Mouse (Mus musculus) retina, adult 2 months (tissue): ENCODE data around the gene Dph5.

Experiments used
- DNase-seq: peaks from one replicate; pipeline ENCODE4 v3.0.0-alpha.2; 2012; ENCODE audit warnings: low read depth, low spot score

Gene Dph5

DNA sequence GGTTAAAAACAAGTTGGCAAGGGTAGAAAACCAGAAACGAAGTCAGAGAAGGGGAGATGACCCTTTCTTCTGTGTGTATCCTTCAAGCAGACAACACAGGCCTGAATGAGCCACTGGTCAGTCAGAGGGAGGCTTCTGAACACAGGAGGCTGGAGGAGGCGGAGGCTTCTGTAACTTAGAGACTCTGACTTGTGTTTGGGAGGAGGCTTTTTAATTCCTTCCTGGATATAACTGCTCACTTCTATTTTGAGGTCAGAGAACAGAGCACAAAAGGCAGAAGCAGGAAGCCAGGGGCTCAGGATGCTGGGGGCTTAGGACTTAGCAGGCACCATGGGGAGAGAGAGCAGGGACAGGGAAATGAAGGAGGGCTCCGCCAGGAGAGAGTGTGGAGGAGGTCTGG is 63.6 kb downstream of the Dph5 start:
- no peak for DNase-seq

DNA sequence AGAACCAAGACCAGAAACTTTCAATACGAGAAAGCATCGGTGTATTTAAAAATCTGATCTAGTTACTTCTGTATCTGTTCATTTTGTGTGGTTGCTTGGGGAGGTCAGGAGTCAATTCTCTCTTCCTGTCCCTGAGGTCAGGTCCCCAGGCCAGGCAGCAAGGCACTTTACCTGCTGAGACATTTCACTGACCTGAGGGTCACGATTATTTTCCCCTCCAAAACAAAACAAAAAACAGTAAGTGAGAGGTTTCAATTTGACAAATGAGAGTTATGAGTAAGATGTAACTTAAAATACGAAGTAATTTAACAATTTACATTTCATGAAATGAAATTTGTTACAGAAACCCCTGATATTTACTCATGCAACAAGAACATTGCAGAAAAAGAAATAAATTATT is 64.7 kb downstream of the Dph5 start:
- no peak for DNase-seq

DNA sequence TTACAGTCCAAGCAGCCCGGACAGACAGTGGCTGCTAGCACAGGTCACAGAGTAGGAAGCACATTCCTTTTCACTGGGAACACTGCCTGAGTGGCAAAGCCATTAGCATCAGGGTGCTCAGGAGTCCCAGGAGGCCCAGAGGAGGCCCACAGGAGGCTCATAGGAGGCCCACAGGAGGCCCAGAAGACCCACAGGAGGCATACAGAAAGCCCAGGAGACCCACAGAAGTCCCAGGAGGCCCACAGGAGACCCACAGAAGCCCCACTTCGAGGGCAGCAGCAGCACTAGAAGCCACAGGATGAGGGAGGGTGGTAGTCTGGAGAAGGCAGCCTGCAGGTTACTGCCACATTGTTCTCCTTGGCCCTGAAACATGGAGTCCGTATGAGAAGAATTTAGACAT is 65.5 kb downstream of the Dph5 start:
- no peak for DNase-seq

DNA sequence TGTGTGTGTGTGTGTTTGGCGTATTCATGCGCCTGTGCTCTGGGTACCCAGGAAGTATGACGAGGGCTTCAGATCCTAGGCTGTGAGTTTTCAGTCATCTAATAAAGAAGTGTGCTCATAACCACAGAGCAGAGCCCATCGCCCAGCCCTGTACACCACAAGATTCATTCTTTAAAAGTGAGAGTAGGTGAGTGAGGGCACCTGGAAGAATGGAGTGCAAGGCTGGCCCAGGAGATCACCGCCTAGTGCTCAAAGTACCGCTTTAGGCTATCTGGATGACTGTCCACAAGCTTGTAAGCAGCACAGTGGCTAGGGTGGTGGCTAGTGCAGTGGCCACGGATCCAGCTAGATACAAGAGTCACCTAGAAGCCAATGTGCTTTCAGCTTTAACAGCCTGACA is 69.6 kb downstream of the Dph5 start:
- no peak for DNase-seq

DNA sequence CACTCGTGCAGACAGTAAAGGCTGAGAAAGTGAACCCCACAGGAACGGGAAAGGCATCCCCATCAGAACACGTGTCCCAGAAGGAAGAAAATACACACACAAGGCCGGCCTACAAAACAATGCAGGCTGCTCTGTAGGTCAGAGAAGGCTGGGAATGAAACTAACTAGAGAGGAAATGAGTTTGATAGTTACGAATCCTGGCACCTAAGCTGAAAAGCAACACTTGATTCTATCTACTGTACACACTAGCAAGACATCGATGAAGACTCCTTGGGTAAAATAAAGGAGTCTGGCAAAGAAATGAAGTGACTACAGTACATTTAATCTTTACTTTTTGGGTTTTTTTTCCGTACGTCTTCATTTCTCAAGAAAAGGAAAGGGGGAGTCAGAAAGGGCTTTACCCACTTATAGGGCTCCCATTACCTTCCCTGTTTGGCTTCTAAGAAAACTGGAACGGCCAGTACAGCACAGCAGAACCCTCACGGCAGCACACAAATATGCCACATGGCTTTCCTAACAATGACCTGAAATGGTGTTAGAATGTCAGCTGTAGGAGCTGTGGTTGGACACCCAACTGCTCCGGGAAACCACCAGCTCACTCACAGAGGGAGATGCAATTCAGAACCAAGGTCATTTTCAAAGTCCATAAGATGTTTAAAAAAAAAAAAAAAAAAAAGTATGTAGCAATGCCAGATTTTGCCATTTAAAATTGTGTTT is 73.8 kb downstream of the Dph5 start:
- DNase-seq: no peak

DNA sequence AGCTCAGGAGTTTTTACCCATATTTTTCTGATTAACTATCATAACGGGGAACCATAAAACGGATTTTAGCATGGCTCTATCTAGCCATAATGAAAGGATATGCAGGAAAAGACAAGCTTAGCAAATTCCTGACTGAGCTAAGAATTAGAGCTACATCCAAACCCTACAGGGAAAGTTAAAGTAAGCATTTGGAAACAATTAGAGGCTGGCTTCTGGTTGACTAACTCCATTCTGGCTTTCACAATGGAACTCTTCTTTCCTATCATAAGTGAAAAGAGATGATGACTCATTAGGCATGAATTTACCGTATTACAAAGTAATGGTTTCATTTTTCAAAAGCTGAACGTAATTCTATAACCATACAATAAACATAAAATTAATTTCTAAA is 74.4 kb downstream of the Dph5 start:
- no peak for DNase-seq

DNA sequence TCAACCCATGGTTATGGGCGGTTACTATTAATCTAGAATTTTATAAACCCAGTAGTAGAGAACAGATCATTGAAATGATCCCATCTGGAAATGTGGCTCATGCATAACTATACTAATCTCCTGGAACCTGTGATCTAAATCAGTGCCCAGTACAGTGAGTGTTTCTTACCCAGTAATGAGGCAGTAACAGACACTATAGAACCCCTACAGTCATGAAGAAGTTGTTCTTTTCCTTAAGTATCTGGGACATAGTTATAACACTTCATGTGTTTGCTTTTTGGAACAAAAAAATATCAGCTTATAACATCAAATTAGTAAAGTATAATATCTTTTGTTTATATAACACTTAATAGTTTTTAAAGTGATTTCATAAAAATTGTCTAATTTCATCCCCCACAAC is 76.0 kb downstream of the Dph5 start:
- no peak for DNase-seq

DNA sequence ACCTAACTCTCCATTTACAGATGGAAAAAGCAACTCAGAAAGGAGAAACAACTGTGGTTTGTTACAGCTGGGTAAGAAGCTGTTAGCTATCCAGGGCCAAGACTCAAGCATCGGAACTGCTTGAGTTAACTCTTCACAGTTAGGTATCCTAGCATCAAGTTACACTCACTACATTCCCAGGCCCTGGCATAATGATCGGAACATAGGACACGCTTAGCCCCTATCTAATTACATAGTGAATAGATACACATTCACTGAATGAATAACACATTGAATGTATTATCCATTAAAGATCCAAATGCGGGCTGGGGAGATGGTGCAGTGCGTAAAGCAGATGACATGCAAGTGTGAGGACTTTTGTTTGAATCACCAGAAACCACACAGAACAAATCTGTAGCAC is 76.4 kb downstream of the Dph5 start:
- DNase-seq: no peak

DNA sequence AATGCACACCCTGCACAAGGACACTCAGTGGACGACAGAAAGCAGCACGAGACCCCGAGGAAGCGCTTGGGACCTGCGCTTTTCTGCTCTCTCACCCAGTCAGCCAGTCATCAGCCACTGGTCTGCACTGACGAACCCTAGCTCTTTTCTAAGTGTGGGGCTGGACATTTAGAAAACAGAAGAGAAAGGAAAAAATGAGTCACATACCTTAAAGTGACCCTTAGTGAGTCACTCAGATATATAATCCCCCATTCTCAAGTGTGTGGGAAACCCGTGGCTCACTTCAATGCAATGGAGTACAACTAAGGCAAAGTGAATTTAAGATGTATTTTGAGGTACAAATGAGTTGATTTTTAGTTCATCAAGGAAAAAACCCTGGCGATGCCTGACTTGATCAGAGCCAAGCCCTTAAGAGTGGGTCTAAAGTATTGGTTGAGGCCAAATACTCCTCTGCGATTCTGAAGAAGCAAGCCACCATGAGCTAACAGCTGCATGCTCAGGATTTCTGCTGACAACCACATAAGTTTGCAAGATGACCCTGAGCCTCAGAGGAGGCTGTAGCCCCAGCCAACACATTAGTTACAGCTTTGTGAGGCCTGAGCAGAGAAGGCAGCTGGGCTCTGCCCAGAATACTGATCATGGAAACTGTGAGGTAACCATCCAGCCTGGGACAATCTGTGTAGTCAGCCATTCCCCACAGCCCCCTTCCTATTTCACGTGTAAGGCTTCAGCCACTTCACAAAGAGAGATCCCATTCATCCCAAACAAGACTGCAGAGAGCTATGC is 81.3 kb downstream of the Dph5 start:
- DNase-seq: no peak

DNA sequence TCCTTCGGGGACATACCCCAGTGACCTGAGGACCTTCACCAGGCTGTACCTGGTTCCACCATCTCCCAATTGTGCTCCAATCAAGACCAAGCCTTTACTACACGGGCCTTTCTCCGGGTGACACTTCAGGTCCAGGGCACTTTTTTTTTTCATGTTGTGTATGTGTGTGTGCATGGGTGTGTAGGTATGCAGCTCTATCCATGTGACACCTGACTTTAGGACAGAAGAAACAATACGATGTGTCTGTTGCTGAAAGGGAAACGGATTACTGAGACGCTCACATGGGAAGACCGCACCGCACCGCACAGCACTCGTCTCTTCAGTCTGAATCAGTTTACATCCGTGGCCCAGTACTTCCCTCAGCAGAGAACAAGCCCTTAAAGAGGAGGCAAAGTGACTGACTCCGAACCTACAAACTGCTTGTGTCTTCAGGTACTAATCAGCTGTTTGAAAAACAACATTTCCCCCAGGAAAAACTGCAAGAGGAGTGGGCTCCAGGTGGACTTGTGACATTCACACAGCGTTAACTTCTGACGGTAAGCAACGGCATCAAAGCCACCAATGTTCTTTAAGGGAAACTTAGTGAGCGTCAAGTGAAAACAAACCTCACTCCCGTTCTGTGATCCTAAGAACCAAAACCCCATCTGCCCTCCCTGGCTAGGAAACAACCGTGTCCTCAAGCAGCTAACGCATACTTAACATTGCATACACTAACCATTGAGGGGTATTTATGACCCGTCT is 83.6 kb downstream of the Dph5 start:
- no peak for DNase-seq

DNA sequence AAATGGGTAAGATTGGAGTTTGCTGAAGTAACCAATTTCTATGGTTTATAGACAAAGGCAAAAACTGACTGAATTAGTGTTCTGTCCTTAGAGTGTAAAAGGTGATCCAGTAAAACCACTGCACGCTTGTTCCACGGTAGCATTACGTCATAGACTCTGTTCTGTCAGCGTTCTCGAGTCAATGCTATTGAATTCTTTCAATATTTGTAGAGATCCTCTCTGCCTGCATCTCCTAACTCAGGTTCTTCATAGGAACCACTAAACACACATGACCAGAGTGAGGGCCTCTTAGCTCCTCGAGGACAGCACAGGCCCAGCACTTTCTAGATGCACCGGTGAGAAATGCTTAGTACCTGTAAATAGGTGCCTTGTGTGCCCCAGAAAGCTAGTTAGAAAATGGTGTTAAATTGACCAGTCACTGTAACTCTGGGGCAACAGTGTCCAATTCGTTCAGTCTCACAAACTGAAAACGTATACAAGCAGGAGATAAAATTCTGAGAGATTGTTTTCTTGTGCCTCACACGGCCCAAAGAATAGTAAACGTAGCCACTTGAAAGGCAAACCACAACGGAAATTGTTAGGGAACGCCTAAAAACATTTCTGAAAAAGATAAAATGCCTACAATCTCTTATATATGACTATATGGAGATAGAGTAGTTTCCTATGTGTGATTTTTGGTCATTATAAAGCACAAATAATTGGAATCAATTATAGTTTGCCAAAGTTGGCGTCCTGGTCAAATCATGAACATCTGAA is 84.4 kb downstream of the Dph5 start:
- DNase-seq: no peak

DNA sequence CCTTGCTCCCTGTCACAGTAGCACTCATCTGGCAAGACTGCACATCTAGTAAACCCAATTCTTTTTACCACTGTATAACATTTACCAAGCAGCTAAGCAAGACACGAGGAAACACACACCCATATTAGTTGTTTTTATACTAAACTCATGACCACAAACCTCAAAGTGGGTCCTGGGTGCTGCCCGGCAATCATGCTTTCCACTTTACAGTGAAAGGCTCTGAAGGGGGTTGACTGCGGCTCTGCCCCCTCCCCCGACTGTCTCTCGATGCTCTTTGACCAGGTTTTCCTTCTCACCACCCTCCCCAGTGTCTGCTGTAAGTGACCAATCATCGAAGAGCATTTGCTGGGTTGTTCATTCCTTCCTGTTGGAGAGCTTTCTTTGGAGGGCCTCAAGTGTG is 86.6 kb downstream of the Dph5 start:
- no peak for DNase-seq

DNA sequence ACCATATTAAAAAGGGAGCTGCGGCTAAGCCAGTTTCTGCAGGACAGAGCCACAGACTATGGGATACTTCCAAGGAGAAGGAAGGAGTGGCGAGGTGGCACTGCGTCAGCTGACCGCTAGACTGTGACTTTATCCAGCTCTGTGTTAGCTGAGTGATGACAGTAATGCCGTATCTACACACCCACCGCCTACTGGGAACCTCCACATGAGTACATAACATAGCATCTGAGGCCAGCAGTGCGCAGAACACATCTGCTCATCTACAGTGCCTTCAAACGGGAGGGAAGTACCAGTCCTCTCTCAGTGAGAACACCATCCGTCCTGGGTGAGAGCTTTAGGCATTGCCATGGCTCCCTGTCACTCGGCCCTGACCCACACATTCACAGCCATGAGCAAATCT is 87.4 kb downstream of the Dph5 start:
- no peak for DNase-seq

DNA sequence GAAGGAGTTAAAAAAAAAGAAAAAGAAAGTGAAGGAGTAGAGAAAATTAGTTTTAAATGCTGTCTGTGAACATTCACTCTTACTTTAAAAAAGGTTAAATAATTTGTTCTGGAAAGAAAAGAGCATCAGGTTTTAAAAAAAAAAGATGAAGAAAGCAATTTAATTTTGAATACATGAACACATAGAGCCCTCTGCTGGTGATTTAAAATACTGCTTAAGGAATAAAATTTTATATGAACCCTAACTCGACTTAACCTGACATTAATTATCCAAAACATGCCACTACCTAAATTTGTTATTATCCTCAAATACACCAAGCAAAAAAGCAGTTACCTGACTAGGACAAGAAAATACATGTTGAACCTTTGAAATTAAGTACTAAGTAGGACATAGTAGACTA is 91.4 kb downstream of the Dph5 start:
- peak; percentile 8 for DNase-seq

DNA sequence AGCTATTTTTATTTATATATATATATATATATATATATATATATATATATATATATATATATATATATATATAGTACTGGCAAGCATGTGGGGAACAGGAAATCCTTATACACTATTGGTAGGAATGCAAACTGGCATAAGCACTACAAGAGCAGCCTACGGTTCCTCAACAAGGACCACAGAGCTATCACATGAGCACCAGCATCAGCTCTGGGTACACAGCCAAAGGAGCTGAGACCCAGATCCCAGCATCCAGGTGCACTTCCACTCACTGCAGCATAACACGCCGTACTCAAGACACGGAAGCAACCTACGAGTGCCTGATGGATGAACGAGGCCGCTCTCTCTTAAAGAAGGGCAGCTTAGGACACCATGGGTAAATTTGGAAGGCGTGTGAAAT is 95.6 kb downstream of the Dph5 start:
- no peak for DNase-seq
